Mouse (Mus musculus) kidney, postnatal 36 days (tissue): Measurements from ENCODE around the gene Ccdc92b.
"Not testable (repeated sequence)": the region's sequence is repeated elsewhere in the genome, so short reads cannot be mapped to it uniquely, and the experiment has no call there.

Experiments
- DNase-seq, 2 experiments: peaks; one replicate each; pipeline ENCODE4 v3.0.0; 2021 to 2022; ENCODE audit warnings: mixed read lengths in 2 of 2

Gene Ccdc92b

GRCm38 (mm10) chr11:74619201-74619955 is at the start of gene Ccdc92b:
Gene Ccdc92b (plus strand): TSS chr11:74619605.
- peak; percentile 81 to 95 for DNase-seq

DNA sequence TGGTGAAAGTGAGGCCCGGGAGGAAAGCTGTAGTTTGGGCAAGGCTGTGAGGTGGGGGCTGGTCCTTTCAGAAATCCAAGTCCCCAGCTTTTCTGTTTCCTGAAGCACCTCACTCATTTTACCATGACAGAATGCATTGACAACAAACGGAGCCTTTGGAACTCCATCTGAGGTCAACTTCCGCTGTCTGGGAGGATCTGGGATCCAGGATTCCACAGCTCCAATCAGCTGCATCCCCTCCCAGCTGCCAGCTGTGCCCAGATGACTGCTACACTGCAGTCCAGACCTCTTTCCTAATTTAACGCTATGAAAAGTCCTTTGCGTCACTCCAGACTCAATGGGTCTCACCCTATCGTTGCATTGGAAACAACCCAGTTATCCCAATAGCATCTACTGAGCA is 49.7 kb upstream of the Ccdc92b start:
- DNase-seq, result no peak

DNA sequence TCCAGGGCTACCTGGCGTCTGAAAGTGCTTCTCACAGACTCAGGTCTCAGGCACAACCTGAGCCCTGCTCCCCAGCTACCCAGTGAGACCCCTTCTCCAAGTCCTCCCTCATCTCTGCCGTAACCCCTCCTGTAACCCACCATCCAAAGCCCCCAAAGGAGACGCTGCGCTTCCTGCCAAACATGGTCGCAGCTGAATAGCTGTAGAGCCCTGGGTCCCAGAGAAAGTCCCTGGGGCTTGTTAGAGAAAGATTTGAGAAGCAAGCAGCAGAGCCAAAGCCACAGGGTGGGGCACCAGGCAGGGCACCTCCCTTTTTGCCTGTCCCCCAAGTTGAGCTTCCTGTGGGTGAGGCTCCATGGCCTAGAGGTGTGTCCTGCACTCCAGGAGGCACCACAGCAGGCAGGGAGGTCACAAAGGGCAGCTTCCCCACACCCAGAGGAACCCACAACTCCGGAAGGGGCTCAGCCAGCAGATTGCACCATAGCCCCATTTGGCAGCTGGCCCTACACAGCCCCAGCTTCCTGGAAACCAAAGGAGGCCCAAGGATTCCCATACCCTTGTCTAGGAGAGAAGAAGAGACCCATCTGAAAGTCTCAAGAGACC is 46.8 kb upstream of the Ccdc92b start:
- DNase-seq, result peak; percentile 4 to 28

DNA sequence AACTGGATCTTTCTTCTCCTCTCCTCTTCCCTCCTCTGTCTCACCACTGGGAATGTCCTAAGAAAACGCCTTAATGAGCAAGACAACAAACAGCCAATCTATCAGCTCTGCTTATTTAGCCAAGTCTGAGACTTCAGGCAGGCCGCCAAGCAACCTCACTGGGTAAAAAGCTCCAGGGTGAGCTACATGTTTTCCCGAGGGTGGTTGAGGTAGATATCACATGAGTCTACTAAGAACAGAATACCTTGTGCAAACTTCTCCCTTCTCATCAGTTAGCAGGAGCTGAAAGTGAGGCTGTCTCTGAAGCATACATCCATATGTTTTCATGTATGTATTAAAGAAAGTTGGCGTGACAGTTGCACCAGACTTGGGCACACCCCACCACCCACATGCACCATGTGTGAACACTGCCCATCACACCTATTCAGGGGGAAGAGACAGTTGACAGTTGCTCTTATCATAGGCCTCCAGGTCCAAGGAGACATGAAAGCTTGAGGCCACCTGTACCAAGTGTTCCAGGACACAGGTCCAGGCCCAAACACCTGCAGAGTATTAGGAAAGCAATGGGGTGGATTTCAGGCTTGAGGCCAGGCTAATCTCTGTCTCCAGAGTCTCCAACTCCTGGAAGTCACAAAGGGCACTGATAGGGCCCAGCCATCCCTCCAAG is 44.5 kb upstream of the Ccdc92b start:
- no peak for DNase-seq

- peak in 1 of 2 experiments; percentile 8 for DNase-seq
Observed at GRCm38 (mm10) chr11:74575940-74576339, 43.5 kb upstream of the Ccdc92b start.

DNA sequence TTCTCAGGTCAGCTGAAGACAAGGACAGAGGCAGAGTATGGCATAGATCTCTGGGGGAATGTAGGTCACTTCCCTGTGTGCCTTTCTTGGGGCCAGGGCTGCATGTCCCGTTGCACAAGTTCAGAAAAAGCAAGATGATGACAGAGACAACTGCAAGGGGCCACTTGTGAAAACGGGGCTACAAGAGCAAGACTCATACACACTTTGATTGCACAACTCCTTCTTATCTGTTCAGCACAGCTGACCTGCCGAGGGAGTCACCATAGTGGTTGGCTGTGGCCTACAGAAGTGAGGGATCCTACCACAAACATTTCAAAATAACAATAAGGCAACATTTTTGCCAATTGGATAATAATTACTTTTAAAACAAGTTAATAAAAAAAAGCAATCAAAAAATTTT is 42.3 kb upstream of the Ccdc92b start:
- no peak for DNase-seq

GRCm38 (mm10) chr11:74581333-74581732 is 38.1 kb upstream of the Ccdc92b start:
- DNase-seq, result not testable (repeated sequence)

GRCm38 (mm10) chr11:74582464-74582863 is 36.9 kb upstream of the Ccdc92b start:
- DNase-seq, result no peak

- no peak for DNase-seq
Observed at GRCm38 (mm10) chr11:74583824-74584349, 35.5 kb upstream of the Ccdc92b start.

GRCm38 (mm10) chr11:74584946-74585723 is 34.3 kb upstream of the Ccdc92b start:
- DNase-seq, result peak in 1 of 2 experiments; percentile 37

GRCm38 (mm10) chr11:74586401-74586800 is 33.0 kb upstream of the Ccdc92b start:
- DNase-seq, result no peak

DNA sequence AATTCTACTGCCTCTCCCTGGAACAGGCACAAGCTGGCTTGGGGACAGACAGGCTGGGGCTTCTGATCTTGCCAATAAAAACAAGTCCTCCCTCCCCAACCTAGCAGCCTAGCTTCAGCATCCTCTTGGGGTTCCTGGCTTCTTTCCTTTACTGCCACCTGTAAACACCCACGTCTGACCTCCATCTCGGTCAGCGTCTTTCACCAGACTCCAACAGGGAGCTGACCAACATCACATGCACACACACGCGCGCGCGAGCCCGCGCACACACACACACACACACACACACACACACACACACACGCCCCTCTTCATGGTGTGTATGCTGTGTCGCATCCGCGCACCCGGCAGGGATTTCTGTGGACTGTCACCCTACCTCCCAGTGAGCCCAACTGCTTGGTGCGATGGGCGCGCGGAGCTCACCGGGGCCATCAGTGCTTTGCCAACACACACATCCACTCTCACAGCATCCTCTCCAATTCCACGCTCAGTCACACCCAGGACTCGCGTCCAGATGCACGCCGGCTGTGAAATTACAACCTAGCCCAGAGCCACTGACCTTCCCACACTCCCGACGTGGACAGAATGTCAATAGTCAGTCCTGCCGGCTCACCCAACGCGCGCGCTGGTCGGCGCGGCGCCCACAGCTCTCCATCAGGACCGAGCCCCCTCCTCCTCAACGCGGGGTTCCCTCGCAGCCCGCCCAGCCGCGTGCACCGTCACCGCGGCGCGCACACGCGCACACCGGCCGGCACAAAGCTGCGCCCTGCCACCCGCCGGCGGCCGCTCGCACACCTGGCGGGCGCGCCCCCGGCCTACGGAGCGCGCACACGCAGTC is 29.8 kb upstream of the Ccdc92b start:
- DNase-seq, result no peak

- DNase-seq, result no peak
Observed at GRCm38 (mm10) chr11:74590239-74590596, 29.2 kb upstream of the Ccdc92b start.

DNA sequence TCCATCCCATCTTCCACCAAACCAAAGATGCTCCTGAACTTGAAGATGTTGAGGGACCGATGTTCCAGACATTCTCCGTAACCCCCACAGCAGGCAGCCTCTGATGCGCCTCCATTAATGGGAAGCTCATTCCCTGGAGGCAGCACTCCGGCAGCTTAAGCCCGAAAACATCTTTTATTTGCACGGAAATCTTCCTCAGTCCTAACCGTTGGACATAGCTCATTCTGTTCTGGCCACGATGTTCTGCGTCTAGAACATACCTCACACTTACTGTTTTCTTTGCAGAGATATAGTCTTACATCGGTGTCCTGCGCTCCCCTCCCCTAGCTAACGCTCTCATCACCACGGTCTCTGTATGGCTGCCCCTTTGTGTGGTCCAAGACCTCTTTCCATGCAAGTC is 28.7 kb upstream of the Ccdc92b start:
- DNase-seq, result no peak

GRCm38 (mm10) chr11:74592246-74592645 is 27.2 kb upstream of the Ccdc92b start:
- DNase-seq, result no peak

GRCm38 (mm10) chr11:74597283-74597989 is 22.0 kb upstream of the Ccdc92b start:
- no peak for DNase-seq

DNA sequence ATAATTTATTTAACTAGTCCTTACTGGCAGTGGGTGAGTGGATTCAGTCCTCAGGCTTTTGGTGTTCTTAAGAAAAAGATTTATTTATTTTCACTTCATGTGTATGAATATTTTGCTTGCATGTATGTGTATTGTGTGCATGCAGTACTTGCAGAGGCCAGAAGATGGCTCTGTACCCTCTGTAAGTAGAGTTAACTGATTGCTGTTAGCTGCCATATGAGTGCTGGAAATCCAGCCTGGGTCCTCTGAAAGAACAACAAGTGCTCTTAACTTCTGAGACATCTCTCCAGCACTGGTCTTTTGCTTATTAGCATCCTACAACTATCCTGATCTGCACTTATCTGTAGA is 21.4 kb upstream of the Ccdc92b start:
- no peak for DNase-seq

- DNase-seq, result no peak
Observed at GRCm38 (mm10) chr11:74602286-74602685, 17.1 kb upstream of the Ccdc92b start.

DNA sequence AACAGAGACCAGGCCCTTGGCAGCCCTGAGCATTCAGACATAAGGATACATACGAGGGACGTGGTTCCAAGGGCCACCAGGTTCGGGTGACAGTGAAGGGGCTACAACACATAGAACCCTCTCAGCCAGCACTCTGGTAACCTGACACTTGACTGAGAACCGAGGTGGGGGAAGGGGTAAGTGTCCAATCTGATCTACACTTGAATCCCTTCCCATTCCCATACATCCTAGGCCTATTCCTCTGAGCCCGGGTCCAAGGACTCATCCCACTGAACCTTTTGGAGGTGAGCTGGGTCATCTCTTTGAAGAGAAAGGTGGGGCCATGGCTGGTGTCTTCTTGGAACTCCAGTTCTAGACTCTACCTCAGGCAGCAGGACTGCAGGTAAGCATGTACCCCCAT is 9.3 kb upstream of the Ccdc92b start:
- no peak for DNase-seq

DNA sequence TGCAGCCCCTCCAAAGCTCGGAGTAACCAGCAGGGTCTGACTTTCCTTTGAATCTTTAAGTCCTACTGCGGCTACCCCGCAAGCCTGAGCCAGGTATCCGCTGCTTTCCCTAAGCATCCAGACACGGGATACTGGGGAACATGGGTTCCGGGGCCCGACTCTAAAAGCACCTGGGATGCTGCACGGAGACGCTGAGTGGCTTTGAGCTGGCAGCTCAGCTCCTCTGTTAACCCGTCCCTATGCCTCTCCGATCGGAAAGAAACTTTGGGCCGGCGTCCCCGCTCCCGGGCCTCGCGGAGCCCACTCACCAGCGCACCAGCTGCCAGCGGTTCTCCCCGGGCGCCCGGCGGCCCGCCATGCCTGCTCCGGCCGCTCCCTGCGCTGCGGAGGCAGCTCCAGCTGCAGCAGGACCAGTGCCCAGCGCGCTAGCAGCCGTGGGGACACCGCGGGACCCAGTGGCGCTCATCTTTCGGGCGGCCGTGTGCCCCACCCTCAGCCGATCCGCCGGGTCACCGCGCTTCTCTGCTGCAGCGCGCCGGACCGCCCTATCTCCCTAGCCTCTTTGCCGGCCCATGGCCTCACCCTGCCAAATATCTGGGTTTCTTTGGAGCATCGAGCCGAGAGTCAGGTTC is 8.7 kb upstream of the Ccdc92b start, which contains the start of gene Rap1gap2:
TSS of gene Rap1gap2 (minus strand) at position 371 of the 632 bp plus-strand sequence.
- DNase-seq, result peak in 1 of 2 experiments; percentile 16

- DNase-seq, result no peak
Observed at GRCm38 (mm10) chr11:74611437-74611836, 8.0 kb upstream of the Ccdc92b start.
